Mouse (Mus musculus): ENCODE data around the gene Ccnl2.

Ccnl2 gene

DNA sequence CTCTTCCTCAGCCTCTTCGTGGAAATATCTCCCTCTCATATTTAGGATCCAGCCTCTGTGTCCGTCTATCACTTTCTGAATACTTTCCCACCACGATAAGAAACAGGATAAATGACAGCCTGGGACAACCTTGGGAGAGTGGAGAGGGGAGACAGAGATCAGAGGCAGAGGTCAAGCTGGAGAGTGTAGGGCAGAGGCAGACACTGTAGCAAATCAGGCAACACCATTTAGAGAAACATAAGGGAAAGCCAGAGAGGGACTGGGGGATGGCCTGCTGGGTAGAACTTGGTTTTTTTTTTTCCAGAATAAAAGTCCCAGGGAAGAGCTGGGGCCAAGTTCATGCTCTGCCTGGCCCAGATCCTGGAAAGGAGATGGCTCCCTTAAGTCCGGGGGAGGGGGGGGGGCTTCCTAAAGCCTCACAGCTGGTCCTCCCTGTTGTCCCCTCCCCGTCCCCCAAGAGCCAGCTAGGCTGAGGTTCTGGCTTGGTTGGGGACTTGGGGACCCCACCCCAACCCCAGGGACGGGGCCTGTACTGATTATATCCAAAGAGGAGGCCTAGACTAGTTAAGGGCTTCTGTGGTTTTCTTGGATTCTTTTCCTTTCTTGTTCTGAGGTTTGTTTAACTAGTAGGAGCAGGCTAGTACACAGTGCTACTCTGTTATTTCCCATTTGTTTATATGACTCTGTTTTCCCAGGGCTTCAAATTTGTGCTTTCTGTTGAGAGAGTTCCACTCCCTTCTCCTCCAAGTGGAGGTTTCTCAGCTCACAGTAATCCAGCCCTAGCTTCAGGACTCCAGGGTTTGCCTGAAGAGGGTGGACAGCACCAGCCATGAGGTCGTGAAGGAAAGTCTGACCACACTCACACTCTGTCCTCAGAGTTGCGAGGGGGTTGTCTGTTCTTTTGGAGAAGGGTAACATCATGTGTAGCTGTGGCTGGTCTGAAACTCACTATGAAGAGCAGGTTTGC, 26.2 kb downstream of the Ccnl2 start:
- no peak for DNase-seq (ENCODE audit: low spot score in 2 of 2)

DNA sequence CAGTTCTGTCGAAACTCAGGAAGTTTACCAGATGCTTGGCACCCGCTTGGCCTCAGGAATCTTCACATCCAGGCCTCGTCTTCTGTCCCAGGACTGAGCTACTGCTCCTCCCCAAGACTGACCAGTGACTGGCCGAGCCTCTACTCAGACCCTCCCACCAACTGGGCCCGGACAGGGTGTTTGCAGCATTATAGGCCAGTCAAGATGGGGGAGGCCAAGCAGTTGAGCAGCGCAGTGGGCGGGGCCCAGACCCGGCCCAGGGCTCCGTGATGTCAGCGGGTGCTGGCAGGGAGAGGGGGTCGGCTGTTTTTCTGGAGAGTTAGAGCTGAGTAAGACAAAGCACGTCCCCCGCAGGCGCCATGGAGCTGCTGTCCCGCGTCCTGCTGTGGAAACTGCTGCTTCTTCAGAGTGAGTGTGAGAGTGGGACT, 27.2 kb downstream of the Ccnl2 start, which contains the start of gene Mxra8:
TSS of gene Mxra8 (plus strand) at position 198 of the 428 bp plus-strand sequence.
- no peak for DNase-seq (ENCODE audit: low spot score in 2 of 2)

DNA sequence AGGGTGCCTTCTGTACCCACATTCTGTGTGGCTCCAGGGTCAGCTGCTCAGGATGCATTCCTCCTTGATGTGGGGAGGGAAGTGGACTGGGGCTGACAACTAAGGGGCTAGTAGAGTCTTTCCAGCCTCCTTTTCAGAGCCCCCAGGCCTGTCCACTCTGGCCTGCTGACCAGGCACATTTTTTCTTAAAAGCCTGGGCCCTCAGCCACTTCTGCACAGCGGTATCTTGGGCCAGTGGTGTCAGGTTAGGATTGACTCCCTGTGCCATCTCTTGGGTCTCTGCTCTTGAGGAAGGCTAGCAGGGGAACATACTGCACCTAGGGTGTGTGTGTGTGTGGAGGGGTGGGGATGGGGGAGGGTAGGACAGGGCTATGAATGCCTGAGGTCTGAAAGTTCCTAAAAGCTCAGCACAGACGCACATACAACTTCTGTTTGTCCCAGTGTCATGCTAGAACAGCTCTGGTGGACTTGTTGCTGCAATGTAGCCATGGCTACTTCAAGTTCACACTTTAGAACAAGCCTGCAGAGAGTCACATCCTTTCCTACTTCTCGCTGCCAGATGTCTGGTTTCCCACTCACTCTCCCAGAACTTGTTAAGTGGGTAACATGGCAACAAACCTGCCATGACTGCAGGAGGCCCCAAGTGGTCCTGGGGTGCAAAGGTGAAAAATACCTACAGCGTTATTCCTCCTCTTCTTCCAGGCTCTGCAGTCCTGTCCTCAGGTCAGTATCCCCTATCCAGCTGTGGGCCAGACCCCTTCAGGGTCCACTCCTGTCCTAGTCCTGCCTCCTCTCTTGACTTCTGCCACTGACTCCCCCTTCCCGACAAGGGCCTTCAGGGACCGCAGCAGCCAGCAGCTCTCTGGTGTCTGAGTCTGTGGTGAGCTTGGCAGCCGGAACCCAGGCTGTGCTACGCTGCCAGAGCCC, 28.1 kb downstream of the Ccnl2 start:
- DNase-seq (ENCODE audit: low spot score in 2 of 2): no peak

DNA sequence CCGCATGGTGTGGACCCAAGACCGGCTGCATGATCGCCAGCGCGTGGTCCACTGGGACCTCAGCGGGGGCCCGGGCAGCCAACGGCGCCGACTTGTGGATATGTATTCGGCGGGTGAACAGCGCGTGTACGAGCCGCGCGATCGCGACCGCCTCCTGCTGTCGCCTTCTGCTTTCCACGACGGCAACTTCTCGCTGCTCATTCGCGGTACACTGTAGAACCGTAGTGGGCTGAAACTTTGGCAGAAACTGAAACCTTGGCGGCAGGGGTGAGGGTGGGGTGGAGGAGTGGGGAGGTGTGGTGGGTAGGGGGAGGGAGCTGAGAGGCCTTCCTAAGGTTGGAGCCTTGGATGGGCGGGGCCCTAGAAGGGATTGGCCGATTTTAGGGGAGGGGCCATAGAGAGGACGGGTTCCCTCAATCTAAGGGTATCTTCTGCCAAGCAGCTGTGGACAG, 28.7 kb downstream of the Ccnl2 start:
- peak; percentile 78 to 80 for DNase-seq (ENCODE audit: low spot score in 2 of 2)

DNA sequence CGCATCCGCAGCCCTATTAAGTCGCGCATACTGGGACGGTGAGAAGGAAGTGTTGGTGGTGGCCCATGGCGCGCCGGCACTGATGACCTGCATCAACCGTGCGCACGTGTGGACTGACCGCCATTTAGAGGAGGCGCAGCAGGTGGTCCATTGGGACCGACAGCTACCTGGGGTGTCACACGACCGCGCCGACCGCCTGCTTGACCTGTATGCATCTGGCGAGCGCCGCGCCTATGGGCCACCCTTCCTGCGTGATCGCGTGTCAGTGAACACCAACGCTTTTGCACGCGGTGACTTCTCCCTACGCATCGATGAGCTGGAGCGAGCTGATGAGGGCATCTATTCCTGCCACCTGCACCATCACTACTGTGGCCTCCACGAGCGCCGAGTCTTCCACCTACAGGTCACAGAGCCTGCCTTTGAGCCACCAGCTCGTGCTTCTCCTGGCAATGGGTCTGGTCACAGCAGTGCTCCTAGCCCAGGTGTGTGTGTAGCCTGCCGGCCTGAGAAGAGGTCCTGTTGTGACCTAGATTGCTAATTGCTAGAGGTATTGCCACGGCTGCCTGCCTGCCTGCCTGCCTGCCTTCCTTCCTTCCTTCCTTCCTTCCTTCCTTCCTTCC, 29.5 kb downstream of the Ccnl2 start:
- no peak for DNase-seq (ENCODE audit: low spot score in 2 of 2)

DNA sequence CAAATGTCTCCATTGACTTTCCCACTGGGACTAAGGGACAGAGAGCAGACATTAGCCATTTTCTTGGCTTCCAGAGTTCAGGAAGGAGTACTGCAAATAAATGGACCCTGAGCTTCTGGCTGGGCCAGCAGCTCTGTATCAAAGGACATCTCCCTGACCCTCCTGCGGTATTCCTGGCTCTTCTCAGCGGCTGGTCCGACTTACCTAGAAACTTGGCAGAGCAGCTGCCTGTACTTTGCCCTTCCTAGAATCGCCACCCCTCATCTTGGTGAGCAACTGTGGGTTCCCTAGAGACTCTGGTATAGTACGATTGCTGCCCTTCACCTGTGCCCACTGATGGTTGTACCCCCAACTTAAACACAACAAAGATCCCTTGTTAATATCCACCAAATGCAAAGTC, 30.9 kb downstream of the Ccnl2 start:
- no peak for DNase-seq (ENCODE audit: low spot score in 2 of 2)

DNA sequence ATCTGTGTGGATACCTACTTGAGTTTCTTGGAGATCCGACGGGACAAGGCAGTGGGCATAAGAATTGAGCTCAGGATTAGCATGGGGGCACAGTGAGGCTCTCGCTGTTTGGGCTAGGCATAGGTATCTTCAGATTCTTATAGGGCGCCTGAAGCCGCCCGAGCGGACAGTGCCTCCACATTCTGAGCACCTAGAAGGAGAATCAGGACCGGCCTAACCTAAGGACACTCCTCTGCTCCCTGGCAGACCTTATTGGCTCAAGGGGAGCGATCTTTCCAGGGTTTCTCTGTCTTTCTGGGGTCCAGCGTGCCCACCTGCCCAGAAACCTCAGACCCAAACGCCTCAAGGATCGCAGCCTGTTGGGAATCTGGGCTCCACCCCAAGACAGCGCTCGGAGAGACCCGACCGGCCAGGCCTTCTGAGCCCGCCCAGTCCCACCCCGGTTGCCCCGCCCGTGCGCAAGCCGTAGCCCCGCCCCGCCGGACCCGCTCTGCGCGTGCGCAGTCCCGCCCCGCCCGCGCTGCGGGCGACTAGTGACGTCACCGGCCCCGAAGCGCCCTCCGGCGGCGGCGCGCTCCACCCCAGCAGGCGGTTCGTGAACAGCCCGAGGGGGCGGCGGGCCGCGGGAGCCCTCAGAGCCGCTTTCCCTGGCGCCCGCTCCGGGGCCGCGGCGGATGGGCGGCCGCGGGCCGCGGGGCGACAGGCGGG, 34.7 kb downstream of the Ccnl2 start, which contains the start of gene Dvl1:
TSS of gene Dvl1 (plus strand) at position 532 of the 708 bp plus-strand sequence.
- DNase-seq (ENCODE audit: low spot score in 2 of 2): peak; percentile 87 to 88

DNA sequence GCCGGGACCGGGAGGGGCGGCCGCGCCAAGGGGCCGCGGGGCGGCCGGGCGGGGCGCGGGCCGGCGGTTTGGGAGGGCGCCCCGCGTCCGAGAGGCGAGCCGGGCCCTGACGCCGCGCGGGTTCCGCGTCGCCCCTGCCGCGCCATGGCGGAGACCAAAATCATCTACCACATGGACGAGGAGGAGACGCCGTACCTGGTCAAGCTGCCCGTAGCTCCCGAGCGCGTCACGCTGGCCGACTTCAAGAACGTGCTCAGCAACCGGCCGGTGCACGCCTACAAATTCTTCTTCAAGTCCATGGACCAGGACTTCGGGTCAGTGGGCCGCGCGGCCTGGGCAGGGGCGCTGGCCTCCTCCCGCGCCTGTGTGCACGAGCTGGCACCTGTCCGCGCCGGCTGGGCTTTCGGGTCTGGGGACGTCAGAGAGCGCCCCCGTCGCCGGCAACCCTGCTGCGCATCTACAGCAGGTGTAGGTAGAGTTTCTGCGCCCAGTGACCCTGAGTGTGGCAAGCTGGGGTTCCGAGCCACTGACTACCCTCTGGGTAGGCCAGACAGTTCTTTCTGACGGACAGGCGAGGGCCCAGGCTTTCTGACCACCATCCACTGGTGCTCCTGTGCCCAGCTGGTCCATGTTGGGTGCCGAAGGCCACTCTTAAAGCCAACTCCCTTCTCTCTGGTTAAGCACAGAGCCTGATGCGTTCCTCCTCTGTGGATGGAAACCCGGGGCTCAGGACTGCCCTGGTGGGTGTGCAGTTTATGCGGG, 35.5 kb downstream of the Ccnl2 start:
- peak; percentile 24 to 38 for DNase-seq (ENCODE audit: low spot score in 2 of 2)

DNA sequence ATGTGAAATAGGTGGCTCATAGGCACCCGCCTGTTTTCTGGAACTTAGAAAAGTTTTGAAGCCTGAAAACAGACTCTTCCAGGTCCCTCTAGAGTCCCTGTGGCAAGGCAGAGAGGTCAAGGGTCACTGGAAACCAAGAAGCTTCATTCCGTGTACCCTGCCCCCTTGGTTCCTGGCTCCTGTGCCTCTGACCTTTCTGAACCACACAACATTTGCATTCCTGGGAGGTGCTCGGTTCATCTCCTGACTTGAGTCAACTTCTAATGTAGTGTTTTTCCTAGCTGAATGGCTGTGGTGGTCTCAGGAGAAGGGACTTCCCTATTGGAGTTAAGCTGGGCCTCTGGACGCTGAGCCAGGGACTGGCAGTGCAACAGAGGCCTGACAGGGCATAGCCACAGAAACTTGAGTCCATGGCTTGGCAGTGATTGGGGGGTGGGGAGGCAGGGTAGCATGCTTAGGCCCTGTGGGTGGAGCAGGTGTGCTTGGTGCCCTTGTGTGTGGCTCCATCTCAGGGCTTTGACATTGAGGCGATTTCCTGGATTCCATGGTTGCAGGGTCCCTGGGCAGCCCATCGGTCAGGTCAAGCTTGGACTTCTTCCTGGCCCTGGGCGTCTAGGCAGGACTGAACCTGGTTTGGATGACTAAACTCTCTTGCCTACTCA, 36.3 kb downstream of the Ccnl2 start:
- DNase-seq (ENCODE audit: low spot score in 2 of 2): no peak

DNA sequence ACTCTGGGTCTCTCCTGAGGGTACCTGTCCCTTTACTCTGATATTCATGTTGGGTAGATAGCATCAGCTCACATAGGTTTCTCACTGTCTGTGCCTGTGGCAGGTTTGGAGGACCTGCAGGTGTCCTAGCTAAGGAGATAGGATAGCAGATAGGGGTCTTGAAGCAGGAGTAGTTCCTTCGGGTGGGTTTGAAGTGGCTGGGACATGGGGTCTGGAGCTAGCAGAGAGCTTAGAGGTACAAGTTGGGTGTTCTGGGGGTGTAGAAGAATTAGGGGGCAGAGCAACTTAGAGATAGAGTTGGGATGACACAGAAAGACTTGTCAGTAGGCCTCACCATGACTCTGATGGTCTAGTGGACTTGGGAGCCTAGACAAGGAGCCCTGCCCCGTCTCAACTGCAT, 37.1 kb downstream of the Ccnl2 start:
- no peak for DNase-seq (ENCODE audit: low spot score in 2 of 2)

DNA sequence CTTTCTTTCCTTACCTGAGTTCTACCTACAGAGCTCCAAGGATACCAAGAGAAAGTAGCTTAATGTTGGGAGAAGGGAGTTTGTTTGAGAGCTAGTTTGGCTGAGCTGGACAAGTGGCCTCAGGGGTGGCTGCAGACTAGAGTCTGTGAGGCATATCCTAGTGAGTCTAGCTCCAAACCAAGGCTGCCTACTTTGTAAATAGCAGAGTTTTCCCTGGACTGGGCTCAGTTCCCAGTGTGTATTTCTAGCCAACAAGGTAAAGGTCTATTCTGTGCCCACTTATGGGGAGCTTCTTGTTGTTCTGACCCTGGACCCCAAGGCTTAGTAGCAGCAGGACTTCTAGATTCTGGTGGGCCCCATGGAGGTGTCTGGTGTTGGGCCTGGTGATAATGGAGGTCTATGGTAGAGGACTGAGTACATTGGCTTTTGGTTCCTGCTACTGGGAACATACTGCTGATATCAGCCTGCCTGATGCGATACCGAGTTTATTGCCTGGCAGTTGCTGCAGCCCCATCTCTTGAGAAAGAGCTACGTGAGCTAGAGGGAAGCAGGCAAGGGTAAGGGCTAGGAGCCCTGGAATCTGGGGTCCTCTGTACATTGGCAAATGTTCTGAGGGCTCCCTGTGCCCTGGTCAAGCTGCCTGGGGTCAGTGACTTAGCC, 37.6 kb downstream of the Ccnl2 start:
- no peak for DNase-seq (ENCODE audit: low spot score in 2 of 2)

DNA sequence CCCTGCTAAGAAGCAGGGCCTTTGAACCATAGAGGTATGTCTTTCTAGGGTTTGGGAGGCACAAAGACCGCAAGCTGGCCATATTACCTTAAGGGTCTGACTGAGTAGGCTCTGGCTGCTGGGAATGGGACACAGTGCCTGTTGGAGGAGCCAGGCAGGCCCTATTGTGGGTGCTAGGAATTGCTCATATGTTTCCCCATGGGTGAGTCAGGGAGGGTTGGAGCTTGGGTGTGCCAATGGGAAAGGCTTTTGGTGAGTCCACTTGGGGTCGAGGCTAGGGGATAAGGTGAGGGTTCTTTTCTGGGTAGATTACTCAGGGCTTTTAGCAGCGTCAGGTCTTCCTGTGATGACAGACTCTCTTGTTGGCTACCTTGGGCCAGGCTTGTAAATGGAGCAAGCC, 39.1 kb downstream of the Ccnl2 start:
- DNase-seq (ENCODE audit: low spot score in 2 of 2): no peak

DNA sequence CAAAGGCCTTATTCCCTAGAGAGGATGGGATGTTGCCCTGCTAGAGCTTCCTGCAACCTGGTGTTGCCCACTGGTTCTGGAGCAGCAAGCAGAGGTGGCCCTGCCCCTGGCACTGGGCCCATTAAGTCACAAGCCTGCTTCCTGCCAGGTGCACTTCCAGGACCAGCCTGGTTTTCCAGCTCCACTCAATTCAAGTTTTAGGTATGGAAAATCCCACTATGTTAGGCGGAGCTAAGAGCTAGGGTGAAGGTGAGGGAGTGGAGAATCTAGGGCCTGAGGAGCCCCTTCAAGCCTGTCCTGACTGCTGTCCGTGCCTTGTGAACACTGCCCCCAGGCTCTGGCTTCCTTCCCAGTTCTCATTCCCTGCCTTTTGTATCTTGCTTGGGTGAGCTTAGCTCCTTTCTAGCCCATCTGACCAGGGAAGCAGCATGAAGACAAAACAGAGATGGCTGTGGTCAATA, 39.7 kb downstream of the Ccnl2 start:
- DNase-seq (ENCODE audit: low spot score in 2 of 2): no peak

DNA sequence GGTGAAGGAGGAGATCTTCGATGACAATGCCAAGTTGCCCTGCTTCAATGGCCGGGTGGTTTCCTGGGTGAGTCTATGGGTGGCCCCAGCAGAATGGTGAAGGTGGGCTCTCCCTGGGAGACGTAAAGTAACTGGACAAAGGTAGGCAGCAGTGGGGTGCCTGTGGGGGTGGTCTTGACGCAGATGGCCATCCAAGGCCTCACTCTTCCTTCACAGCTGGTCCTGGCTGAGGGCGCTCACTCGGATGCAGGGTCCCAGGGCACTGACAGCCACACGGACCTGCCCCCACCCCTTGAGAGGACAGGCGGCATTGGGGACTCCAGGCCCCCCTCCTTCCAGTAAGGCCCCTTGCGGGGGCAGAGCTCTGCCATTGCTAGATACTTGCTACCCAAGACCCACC, 41.1 kb downstream of the Ccnl2 start:
- DNase-seq (ENCODE audit: low spot score in 2 of 2): no peak

DNA sequence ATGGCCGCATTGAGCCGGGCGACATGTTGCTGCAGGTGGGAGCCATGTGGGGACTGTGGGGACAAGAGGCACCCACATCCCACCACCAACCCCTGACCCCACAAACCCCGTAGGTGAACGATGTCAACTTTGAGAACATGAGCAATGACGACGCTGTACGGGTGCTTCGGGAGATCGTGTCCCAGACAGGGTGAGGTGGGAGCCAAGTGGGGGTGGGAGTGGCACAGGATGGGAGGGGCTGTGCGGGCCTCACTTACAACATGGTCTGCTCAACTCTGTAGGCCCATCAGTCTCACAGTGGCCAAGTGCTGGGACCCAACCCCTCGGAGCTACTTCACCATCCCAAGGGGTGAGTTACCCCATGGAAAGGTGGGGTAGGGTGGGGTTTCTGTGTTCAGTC, 42.7 kb downstream of the Ccnl2 start:
- DNase-seq (ENCODE audit: low spot score in 2 of 2): no peak

DNA sequence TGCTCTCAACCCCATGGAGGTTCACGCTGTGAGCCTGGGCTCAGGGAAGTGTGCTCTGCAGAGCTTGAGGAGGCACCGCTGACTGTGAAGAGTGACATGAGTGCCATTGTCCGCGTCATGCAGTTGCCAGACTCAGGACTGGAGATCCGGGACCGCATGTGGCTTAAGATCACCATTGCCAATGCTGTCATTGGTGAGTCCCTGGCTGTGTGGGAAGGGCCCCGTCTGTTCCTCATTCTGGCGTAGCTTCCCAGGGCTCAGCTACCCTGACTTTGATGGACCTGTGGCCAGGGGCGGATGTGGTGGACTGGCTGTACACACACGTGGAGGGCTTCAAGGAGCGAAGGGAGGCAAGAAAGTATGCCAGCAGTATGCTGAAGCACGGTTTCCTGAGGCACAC, 43.8 kb downstream of the Ccnl2 start:
- DNase-seq (ENCODE audit: low spot score in 2 of 2): no peak

DNA sequence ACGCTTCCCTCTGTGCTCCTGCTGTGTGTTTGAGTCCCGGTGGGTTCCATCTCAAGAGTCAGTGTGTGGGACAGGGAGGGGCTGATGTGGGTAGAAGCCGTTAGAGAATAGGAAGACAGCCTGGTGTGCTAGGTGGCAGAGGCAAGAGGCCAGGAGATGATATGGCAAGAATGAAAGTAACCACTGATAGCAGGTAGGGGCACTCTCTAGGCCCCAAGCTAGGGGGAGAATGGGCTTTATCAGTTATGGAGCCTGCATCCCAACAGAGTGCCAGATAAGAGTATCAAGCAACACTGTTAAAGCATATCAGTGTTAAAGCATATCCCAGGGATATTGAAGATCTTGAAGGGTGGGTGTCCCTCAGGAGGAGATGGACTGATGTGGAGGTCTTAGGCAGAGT, 44.6 kb downstream of the Ccnl2 start:
- DNase-seq (ENCODE audit: low spot score in 2 of 2): no peak

DNA sequence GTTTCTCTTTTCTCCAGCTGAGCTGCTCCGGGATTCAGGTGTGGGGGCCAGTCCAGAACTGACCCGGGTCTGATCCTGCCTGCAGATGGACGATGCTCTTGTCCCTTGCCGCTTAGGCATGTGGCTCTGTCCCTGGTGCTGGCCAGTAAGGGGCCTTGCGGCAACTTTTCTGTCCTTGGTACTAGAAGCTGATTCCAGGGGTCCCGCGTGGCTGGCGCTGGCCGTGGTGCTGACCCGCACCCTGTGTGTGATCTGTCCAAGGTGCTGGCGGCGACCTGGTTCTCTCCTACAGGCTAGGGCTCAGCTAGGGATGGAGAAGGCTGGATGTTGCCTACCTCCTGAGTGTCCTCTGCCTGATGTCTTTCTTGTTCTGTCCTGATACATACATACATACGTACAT, 47.0 kb downstream of the Ccnl2 start:
- DNase-seq (ENCODE audit: low spot score in 2 of 2): no peak

DNA sequence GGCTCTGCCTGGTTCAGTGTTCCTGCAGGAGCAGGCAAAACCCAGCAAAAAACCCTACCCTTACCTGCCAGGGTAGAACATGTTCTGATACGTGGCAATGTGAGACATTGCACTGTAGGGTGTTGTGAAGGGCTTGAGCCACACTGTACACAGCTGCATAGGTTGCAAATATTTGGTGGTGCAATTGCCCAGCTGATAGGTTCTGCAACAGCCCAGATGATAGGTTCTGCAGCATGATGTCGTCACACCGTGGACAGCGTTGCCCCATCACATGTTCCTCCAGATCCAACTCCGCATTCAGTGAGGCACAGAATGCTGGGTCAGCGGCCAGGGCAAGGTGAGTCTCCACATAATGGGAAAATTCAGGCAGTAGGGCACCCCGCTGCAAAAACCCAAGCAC, 49.5 kb downstream of the Ccnl2 start:
- no peak for DNase-seq (ENCODE audit: low spot score in 2 of 2)
